Mouse (Mus musculus): ENCODE data around the gene Mthfd2l.

GRCm38 (mm10) chr5:90882146-90882545 is 48.8 kb upstream of the Mthfd2l start:
- no peak for TF ChIP-seq POLR2A (IDR thresholded peaks at IDR 0.05; ENCODE audit: insufficient read depth, low read depth, low read length)
- no peak for TF ChIP-seq EP300 (IDR thresholded peaks at IDR 0.05; ENCODE audit: insufficient read depth, low read depth, low read length)
- no peak for TF ChIP-seq CTCF (IDR thresholded peaks at IDR 0.05)

Measured in heart, adult 2 months (tissue).